ENCODE assay signal across 26 mouse cellular contexts in the genomic region with DNA sequence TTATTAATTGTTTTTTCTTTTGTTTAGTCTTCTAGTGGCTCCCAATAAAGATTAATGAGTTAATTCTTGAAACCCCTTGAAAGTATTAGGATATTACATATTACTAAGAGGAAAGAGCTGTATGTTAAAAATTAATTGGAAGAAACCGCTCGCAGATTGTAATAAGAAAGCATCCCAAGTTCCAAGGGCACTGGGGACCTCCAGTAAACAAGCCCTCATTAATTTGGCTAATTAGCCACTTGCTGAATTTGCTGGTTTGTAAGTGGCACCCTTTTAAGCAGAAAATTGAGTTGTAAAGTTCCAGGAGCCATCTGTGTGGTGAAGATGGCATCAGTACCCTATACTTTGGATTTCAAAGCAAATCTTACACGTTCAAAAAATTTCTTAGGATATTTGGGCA.
A peak's percentile ranks its signal among the peaks of the same experiment; 100 is the strongest.
DNase-seq lines count a peak whose midpoint lies in the region; ATAC-seq lines count a peak whose summit lies in the region.
"Had no signal": no experiment of that assay in that cellular context is flagged by ENCODE, and none has a peak within 500 bp of the region (broad histone marks: within the 10 kb centered on the region; RNA-seq: fewer than 3 reads in every experiment).

No protein-coding gene starts in this region.

- WGBS in forebrain, embryonic 12.5 days, result 54% methylated on average over 3 of the region's 3 CpGs
- WGBS in forebrain, embryonic 10.5 days, result 89% methylated on average over 3 of the region's 3 CpGs
- 28% methylated on average over 3 of the region's 3 CpGs for WGBS in forebrain, embryonic 14.5 days

- no peaks in the 10 kb centered on the region for H3K4me1 ChIP-seq in forebrain, embryonic 12.5 days
- H3K4me1 ChIP-seq in forebrain, embryonic 10.5 days, result no peaks in the 10 kb centered on the region
- peaks cover 5% of the 10 kb centered on the region; the same call in 1 of the 2 replicates for H3K4me1 ChIP-seq in forebrain, embryonic 14.5 days (ENCODE audit: control insufficient read depth, insufficient read depth, low read length)
- H3K4me1 ChIP-seq: embryonic facial prominence, embryonic 15.5 days; heart, embryonic 12.5 days; heart, embryonic 15.5 days; intestine, embryonic 15.5 days; kidney, embryonic 15.5 days had no signal

- ATAC-seq in forebrain, embryonic 12.5 days (ENCODE audit: low FRiP score), result peak; percentile 66; the same call in 1 of the 2 replicates
- peak; percentile 42; the same call in 1 of the 2 replicates for ATAC-seq in forebrain, embryonic 14.5 days
- ATAC-seq: CD4-positive, CD25-positive, alpha-beta regulatory T cell, adult 4 months; hindbrain, embryonic 16.5 days; intestine, embryonic 15.5 days had no signal

- H3K27me3 ChIP-seq in forebrain, embryonic 12.5 days, result no peaks in the 10 kb centered on the region
- H3K27me3 ChIP-seq in forebrain, embryonic 10.5 days (ENCODE audit: poor library complexity, severe bottlenecking), result no peaks in the 10 kb centered on the region
- no peaks in the 10 kb centered on the region for H3K27me3 ChIP-seq in forebrain, embryonic 14.5 days (replicated peaks; ENCODE audit: control insufficient read depth, insufficient read depth, low read length)
- H3K27me3 ChIP-seq: embryonic facial prominence, embryonic 15.5 days; heart, embryonic 12.5 days; heart, embryonic 15.5 days; intestine, embryonic 15.5 days; kidney, embryonic 15.5 days had no signal

- no peak overlapping the region for H3K4me2 ChIP-seq in forebrain, embryonic 12.5 days
- no peak overlapping the region for H3K4me2 ChIP-seq in forebrain, embryonic 14.5 days (ENCODE audit: low read length)
- H3K4me2 ChIP-seq: embryonic facial prominence, embryonic 15.5 days; heart, embryonic 12.5 days; heart, embryonic 15.5 days; intestine, embryonic 15.5 days; kidney, embryonic 15.5 days had no signal

- H3K36me3 ChIP-seq in forebrain, embryonic 12.5 days (replicated peaks), result no peaks in the 10 kb centered on the region
- no peaks in the 10 kb centered on the region for H3K36me3 ChIP-seq in forebrain, embryonic 10.5 days (replicated peaks)
- no peaks in the 10 kb centered on the region for H3K36me3 ChIP-seq in forebrain, embryonic 14.5 days (ENCODE audit: control insufficient read depth, insufficient read depth, low read length)
- H3K36me3 ChIP-seq: embryonic facial prominence, embryonic 15.5 days; heart, embryonic 12.5 days; heart, embryonic 15.5 days; intestine, embryonic 15.5 days; kidney, embryonic 15.5 days had no signal

- H3K9ac ChIP-seq in forebrain, embryonic 12.5 days, result no peak overlapping the region
- no peak overlapping the region for H3K9ac ChIP-seq in forebrain, embryonic 14.5 days (ENCODE audit: low read length)
- H3K9ac ChIP-seq: embryonic facial prominence, embryonic 15.5 days; heart, embryonic 12.5 days; heart, embryonic 15.5 days; intestine, embryonic 15.5 days; kidney, embryonic 15.5 days had no signal

- DNase-seq in forebrain, embryonic 10.5 days (ENCODE audit: extremely low spot score, low spot score), result no peak
- peak; percentile 38 for DNase-seq in retina, postnatal 1 day
- DNase-seq in retina, embryonic 14.5 days (ENCODE audit: low spot score), result no peak
- DNase-seq in forebrain, embryonic 14.5 days (ENCODE audit: low spot score), result peak; percentile 74
- DNase-seq in lung, postnatal 25 days (ENCODE audit: low spot score), result no peak
- DNase-seq in adrenal gland, adult 8-10 months, result no peak
- DNase-seq: adrenal gland, adult 2 months; adrenal gland, postnatal 25 days; cerebellum, adult 2 months; cerebellum, adult 9-11 months; cerebellum, postnatal 36 days; embryo, embryonic 11 days; gastrocnemius, postnatal 10 days; gastrocnemius, postnatal 36 days; heart, postnatal 14 days; heart, postnatal 4 days; kidney, adult 11 months; kidney, adult 8-10 months had no signal

- H3K27ac ChIP-seq in forebrain, embryonic 12.5 days, result no peak overlapping the region
- H3K27ac ChIP-seq in forebrain, embryonic 10.5 days, result no peak overlapping the region
- H3K27ac ChIP-seq in forebrain, embryonic 14.5 days (ENCODE audit: low read depth, low read length), result no peak overlapping the region
- H3K27ac ChIP-seq: embryonic facial prominence, embryonic 15.5 days; heart, embryonic 15.5 days; intestine, embryonic 15.5 days; kidney, embryonic 15.5 days had no signal

- H3K9me3 ChIP-seq in forebrain, embryonic 12.5 days, result no peaks in the 10 kb centered on the region
- no peaks in the 10 kb centered on the region for H3K9me3 ChIP-seq in forebrain, embryonic 10.5 days
- H3K9me3 ChIP-seq in forebrain, embryonic 14.5 days (replicated peaks; ENCODE audit: control insufficient read depth, low read length), result no peaks in the 10 kb centered on the region
- H3K9me3 ChIP-seq: embryonic facial prominence, embryonic 15.5 days; heart, embryonic 12.5 days; heart, embryonic 15.5 days; intestine, embryonic 15.5 days; kidney, embryonic 15.5 days had no signal

- no peak overlapping the region for H3K4me3 ChIP-seq in forebrain, embryonic 12.5 days (replicated peaks)
- H3K4me3 ChIP-seq in forebrain, embryonic 10.5 days, result no peak overlapping the region
- H3K4me3 ChIP-seq in forebrain, embryonic 14.5 days (ENCODE audit: low read depth, low read length), result no peak overlapping the region
- H3K4me3 ChIP-seq: embryonic facial prominence, embryonic 15.5 days; heart, embryonic 12.5 days; heart, embryonic 15.5 days; intestine, embryonic 15.5 days; kidney, embryonic 15.5 days had no signal

Comparison
In these comparisons a context has a peak if more than half of its experiments do, and no peak if none do; other contexts are left out.
1. DNase-seq: peak in retina, postnatal 1 day (single experiment) and forebrain, embryonic 14.5 days (single experiment); none in forebrain, embryonic 10.5 days (single experiment), retina, embryonic 14.5 days (single experiment), lung, postnatal 25 days (single experiment) and adrenal gland, adult 8-10 months (single experiment).